Mouse (Mus musculus) G1E (cell line): ENCODE data around the gene Rbm3. TPM values are rescaled to one million over a fixed set of nuclear protein-coding genes. Genes with fewer than 3 reads are reported as not detected.

Experiments used
- ATAC-seq: 2 replicates; pipeline ENCODE4 v1.8.0; 2016; ENCODE audit warnings: mild to moderate bottlenecking; ENCODE audit not compliant: insufficient number of reproducible peaks, poor library complexity, low FRiP score, severe bottlenecking; ENCODE audit errors: extremely low read depth
- DNase-seq: peaks from one replicate; pipeline ENCODE4 v3.0.0; 2012; ENCODE audit warnings: low spot score
- H3K27me3 ChIP-seq: 2 replicates; pipeline ENCODE4 v1.6.1; 2012; ENCODE audit warnings: mild to moderate bottlenecking, low read length, inconsistent platforms; ENCODE audit not compliant: insufficient read depth
- H3K36me3 ChIP-seq: replicated peaks from 2 replicates; pipeline ENCODE3; 2012; ENCODE audit warnings: mild to moderate bottlenecking, inconsistent platforms
- H3K4me1 ChIP-seq: 2 replicates; pipeline ENCODE4 v1.6.1; 2012; ENCODE audit warnings: low read depth, low read length, inconsistent platforms, mixed read lengths; ENCODE audit not compliant: insufficient read depth
- H3K4me3 ChIP-seq: 2 replicates; pipeline ENCODE4 v1.5.1; 2012; ENCODE audit warnings: low read depth, mild to moderate bottlenecking, inconsistent platforms, low read length, moderate library complexity, mixed read lengths
- H3K9me3 ChIP-seq: replicated peaks from 2 replicates; pipeline ENCODE4 v1.6.1; 2012; ENCODE audit warnings: inconsistent platforms
- CTCF ChIP-seq: IDR thresholded peaks from 2 replicates; pipeline ENCODE4 v1.5.1; 2012; ENCODE audit warnings: low read depth, low read length, inconsistent platforms, mixed read lengths
- GATA1 ChIP-seq: IDR thresholded peaks from 2 replicates; pipeline ENCODE4 v1.6.1; 2012; ENCODE audit warnings: borderline replicate concordance, low read length, inconsistent platforms, mixed read lengths
- GATA2 ChIP-seq: IDR thresholded peaks from 2 replicates; pipeline ENCODE4 v1.6.1; 2012; ENCODE audit warnings: low read depth, low read length, inconsistent platforms, borderline replicate concordance
- POLR2AphosphoS5 ChIP-seq: IDR thresholded peaks from 2 replicates; pipeline ENCODE4 v1.6.1; 2012; ENCODE audit warnings: low read depth, low read length, inconsistent platforms; ENCODE audit not compliant: insufficient replicate concordance
- TAL1 ChIP-seq: conservative IDR thresholded peaks from 2 replicates; pipeline ENCODE4 v1.6.1; 2012; ENCODE audit warnings: low read depth, low read length, inconsistent platforms, mixed read lengths
- polyA plus RNA-seq: library from polyadenylated mRNA; stranded (reverse); fragments of >175 nt; gene quantifications from 2 replicates; pipeline ENCODE4 v1.2.3, GENCODE M21; 2012
- total RNA-seq, 2 experiments: library from RNA; stranded (forward) in 1 of 2; stranded (reverse) in 1 of 2; fragments of 200-1000 nt in 1 of 2; fragments of >200 nt in 1 of 2; fragmentation: Nextera tagmentation in 1 of 2; gene quantifications; 2 replicates each; pipeline ENCODE4 v1.2.3; 2014 to 2017

The Rbm3 gene
- total and polyA plus RNA-seq, 3 experiments: 248 to 1,311 (median 460) TPM

DNA sequence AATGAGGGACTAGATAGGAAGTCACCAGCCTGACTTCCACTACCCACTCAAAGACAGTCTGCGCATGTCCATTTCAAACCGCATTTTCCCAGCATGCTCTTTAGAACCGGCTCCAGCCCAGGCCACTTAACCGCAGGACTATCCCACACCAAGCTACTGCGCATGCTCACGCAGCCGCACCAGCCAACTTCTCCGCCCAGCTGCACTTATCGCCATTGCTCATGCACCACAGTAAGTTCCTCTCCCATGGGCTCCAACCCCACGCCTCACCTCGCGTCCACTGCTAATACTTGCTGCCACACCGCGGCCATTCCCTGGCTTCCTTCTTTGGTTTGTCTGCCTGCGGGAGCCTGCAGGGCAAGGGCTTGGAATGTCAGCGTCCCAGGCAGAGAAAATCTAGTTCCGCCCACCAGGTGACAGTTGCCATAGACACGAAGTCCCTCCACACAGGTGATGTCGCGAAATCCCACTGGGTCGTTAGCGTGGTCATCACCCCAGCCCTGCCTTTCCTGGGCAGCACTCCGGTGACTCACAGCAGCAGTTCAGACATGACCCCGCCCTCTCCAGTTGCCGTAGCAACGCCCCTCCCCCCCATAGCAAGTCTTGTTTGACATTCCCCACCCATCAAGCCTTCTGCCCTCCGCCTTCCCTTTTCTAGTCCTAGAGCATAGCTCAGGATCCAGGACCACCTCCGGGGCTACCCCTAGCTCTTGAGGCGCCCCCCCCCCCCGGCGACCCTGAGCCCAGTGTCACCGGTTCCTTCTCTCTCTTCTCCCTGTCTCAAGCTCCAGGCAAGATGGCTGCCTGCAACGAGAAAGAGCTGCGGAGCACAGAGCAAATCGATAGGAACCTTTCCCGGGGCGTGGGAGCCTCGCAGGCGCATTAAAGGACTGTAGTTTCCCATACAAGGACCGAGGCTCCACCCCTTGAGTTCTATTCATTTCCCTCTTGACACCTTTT, 13.4 kb downstream of the Rbm3 start, which contains the start of gene Wdr13:
TSS of gene Wdr13 (minus strand) at position 876 of the 960 bp plus-strand sequence.
- TF ChIP-seq GATA1 (no peak), CTCF (no peak), TAL1 (no peak), GATA2 (no peak), POLR2AphosphoS5 (no peak)
- Histone ChIP-seq H3K4me3 (peak within 1 kb of the TSS; percentile 75), H3K4me1 (peaks cover 19% of the 10 kb centered on the region), H3K36me3 (peaks cover 50% of the 10 kb centered on the region), H3K9me3 (no peaks in the 10 kb centered on the region), H3K27me3 (no peaks in the 10 kb centered on the region)
- DNase-seq (peak; percentile 63), ATAC-seq (peak; percentile 72)

DNA sequence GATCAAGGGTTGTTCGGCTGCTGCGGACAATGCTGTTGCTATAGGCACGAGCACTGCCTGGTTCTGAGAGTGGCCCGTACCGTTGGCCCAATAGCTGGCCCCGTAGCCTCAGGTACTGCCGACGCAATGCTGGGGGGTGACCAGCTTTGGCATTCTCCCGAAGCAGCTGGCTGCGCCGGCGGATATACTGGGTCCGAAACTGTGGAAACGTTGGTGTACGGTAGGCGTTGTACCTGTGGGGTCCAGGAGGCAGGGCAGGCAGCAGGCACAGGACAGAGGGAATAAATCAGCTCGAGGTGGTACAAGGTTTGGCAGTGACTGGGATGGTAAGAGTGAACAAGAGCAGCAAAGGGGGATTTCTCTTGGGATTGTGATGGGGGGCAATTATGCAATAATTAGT, 14.3 kb downstream of the Rbm3 start:
- ATAC-seq: no peak
- no peaks in the 10 kb centered on the region for H3K9me3 ChIP-seq
- no peaks in the 10 kb centered on the region for H3K27me3 ChIP-seq
- no peak for TF ChIP-seq POLR2AphosphoS5
- no peak for TF ChIP-seq CTCF
- peak overlapping the region; percentile 75 for H3K4me3 ChIP-seq
- peaks cover 48% of the 10 kb centered on the region for H3K36me3 ChIP-seq
- DNase-seq: no peak
- H3K4me1 ChIP-seq: peaks cover 19% of the 10 kb centered on the region

DNA sequence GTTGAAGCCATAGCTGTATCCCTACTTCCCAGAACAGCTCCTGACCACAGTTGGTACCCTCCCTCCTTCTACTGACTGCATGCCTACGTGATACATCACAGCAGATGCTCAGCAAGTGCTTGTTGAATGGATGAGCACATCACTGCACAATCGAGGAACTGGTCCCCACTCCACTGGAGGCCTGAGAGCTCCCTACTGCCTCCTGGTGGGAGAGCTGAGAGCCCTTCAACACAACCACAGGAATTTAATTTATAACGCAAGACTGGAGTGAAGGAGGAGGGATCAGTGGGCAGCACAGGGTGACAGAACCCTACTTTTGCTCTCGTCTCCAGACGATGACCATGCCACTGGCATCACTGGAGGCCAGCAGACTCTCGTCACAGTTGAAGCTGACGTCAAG, 20.4 kb downstream of the Rbm3 start:
- no peak overlapping the region for H3K4me3 ChIP-seq
- ATAC-seq (no peak), DNase-seq (no peak)
- H3K27me3 ChIP-seq: no peaks in the 10 kb centered on the region
- H3K36me3 ChIP-seq: peaks cover 72% of the 10 kb centered on the region
- 0 out of 2 replicates have a peak, but pooled peaks cover 2% of the 10 kb centered on the region for H3K4me1 ChIP-seq
- TF ChIP-seq GATA1 (no peak), GATA2 (no peak), CTCF (peak; percentile 11; the same call in 1 of the 2 replicates), POLR2AphosphoS5 (no peak)
- no peaks in the 10 kb centered on the region for H3K9me3 ChIP-seq

DNA sequence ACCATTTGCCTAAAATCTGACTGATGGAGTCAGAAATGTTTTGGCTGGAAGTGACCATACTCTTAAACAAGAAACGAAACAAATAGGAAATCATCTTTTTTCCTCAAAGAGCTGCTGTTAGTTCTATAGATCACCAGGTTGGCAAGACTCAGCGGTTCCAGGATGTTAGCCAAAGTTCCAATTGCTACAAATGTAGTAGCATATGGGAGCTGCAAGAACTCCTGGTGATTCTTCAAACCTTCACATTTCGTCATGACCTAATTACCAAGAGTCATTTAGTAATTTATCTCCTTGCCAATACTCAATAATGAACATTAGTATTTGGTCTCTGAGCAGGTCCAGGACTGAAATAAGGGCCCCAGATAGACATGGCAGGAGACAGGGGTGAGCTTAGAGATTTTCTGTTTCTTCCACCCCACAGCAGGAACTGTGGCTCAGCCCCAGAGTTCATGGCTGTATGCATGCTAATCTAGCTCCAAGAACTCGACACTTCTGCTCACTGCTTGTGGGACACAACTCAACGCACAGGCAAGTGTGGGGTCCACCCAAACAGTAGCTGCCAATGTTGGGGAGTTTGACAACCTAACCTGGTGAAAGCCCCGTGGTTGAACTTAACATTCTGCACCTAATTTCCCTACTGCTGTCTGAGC, 21.7 kb downstream of the Rbm3 start:
- Histone ChIP-seq H3K4me1 (0 out of 2 replicates have a peak, but pooled peaks cover 2% of the 10 kb centered on the region), H3K9me3 (no peaks in the 10 kb centered on the region), H3K36me3 (peaks cover 64% of the 10 kb centered on the region), H3K27me3 (no peaks in the 10 kb centered on the region), H3K4me3 (no peak overlapping the region)
- DNase-seq (no peak), ATAC-seq (no peak)
- TF ChIP-seq GATA1: no peak
- no peak for TF ChIP-seq TAL1
- TF ChIP-seq POLR2AphosphoS5: no peak
- no peak for TF ChIP-seq CTCF
- no peak for TF ChIP-seq GATA2

DNA sequence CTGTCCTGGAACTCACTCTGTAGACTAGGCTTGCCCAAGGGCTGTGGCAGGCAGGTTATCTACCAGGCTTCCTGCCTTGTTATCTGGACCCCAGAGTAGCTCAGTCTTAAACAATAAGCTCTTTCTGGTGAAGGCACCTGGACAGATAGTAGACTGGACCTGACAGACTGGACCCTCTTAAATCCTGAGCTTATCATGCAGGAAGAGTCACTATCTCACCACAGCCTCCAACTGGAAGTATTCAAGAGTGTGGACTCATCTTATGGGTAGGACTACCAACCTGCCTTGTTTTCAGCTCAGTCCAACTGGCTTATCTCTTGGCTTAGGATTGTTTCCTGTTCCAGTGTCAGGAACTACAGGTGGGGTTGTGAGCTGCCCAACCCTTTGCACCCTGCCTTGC, 28.4 kb downstream of the Rbm3 start:
- H3K27me3 ChIP-seq: no peaks in the 10 kb centered on the region
- H3K4me3 ChIP-seq: no peak overlapping the region
- ATAC-seq: no peak
- no peak for DNase-seq
- no peak for TF ChIP-seq CTCF
- TF ChIP-seq GATA2: no peak
- TF ChIP-seq GATA1: no peak
- no peak for TF ChIP-seq TAL1
- H3K9me3 ChIP-seq: no peaks in the 10 kb centered on the region
- H3K36me3 ChIP-seq: peaks cover 9% of the 10 kb centered on the region
- peaks cover 5% of the 10 kb centered on the region for H3K4me1 ChIP-seq

GRCm38 (mm10) chrX:8115275-8115674, 30.4 kb downstream of the Rbm3 start:
- no peaks in the 10 kb centered on the region for H3K9me3 ChIP-seq
- no peak for ATAC-seq
- no peak for DNase-seq
- no peak for TF ChIP-seq GATA1
- no peak for TF ChIP-seq CTCF
- TF ChIP-seq POLR2AphosphoS5: no peak
- TF ChIP-seq TAL1: no peak
- TF ChIP-seq GATA2: no peak
- H3K4me3 ChIP-seq: no peak overlapping the region
- peaks cover 5% of the 10 kb centered on the region for H3K4me1 ChIP-seq
- H3K36me3 ChIP-seq: peaks cover 5% of the 10 kb centered on the region
- H3K27me3 ChIP-seq: no peaks in the 10 kb centered on the region
